Mouse (Mus musculus): ENCODE measurements around the gene Nfkbib.
A peak's percentile ranks its signal among the peaks of the same experiment; 100 is the strongest.

The Nfkbib gene

GRCm38 (mm10) chr7:28796562-28796975 lies 29.3 kb upstream of the Nfkbib start:
- peak; percentile 90 for DNase-seq

- DNase-seq = peak; percentile 44
Observed at GRCm38 (mm10) chr7:28795832-28796231, 28.5 kb upstream of the Nfkbib start.

- DNase-seq = no peak
Observed at GRCm38 (mm10) chr7:28794496-28794895, 27.2 kb upstream of the Nfkbib start.

GRCm38 (mm10) chr7:28793834-28794233 lies 26.5 kb upstream of the Nfkbib start:
- peak; percentile 70 for DNase-seq

GRCm38 (mm10) chr7:28792391-28793185 lies 25.3 kb upstream of the Nfkbib start:
- no peak for DNase-seq

GRCm38 (mm10) chr7:28791706-28792105 lies 24.4 kb upstream of the Nfkbib start:
- DNase-seq = no peak

- no peak for DNase-seq
Observed at GRCm38 (mm10) chr7:28790066-28790806, 22.9 kb upstream of the Nfkbib start.

GRCm38 (mm10) chr7:28789235-28789634 lies 21.9 kb upstream of the Nfkbib start:
- DNase-seq = no peak

- peak; percentile 68 for DNase-seq
Observed at GRCm38 (mm10) chr7:28788307-28789195, 21.2 kb upstream of the Nfkbib start, which contains the start of gene Rinl. Gene Rinl, plus strand, starts transcription at chr7:28788969.

- no peak for DNase-seq
Observed at GRCm38 (mm10) chr7:28787884-28788283, 20.6 kb upstream of the Nfkbib start.

- no peak for DNase-seq
Observed at GRCm38 (mm10) chr7:28785161-28785560, 17.8 kb upstream of the Nfkbib start.

- peak; percentile 58 for DNase-seq
Observed at GRCm38 (mm10) chr7:28781261-28781663, 13.9 kb upstream of the Nfkbib start.

GRCm38 (mm10) chr7:28780857-28781256 lies 13.5 kb upstream of the Nfkbib start:
- DNase-seq = peak; percentile 28

GRCm38 (mm10) chr7:28780067-28780658 lies 12.9 kb upstream of the Nfkbib start:
- DNase-seq = peak; percentile 95

- DNase-seq = no peak
Observed at GRCm38 (mm10) chr7:28778825-28779224, 11.5 kb upstream of the Nfkbib start.

- DNase-seq = no peak
Observed at GRCm38 (mm10) chr7:28775129-28775528, 7.8 kb upstream of the Nfkbib start.

GRCm38 (mm10) chr7:28774164-28774563 lies 6.9 kb upstream of the Nfkbib start:
- DNase-seq = no peak

GRCm38 (mm10) chr7:28773163-28773562 lies 5.9 kb upstream of the Nfkbib start:
- DNase-seq = no peak

GRCm38 (mm10) chr7:28771867-28772266 lies 4.6 kb upstream of the Nfkbib start:
- no peak for DNase-seq

GRCm38 (mm10) chr7:28770309-28770708 lies 3.0 kb upstream of the Nfkbib start:
- no peak for DNase-seq

- no peak for DNase-seq
Observed at GRCm38 (mm10) chr7:28769414-28769958, 2.2 kb upstream of the Nfkbib start.

GRCm38 (mm10) chr7:28766910-28767309 lies 402 bp downstream of the Nfkbib start:
- no peak for DNase-seq

All from lung, postnatal 36 days (tissue).